In genomic region chr6:136455696-136456095, GRCm38 (mm10) we compare ENCODE assay signal across 23 mouse cellular contexts. TPM values are rescaled to one million over a fixed set of nuclear protein-coding genes. Genes with fewer than 3 reads are reported as not detected.
DNase-seq lines count a peak whose midpoint lies in the region; ATAC-seq lines count a peak whose summit lies in the region.
"Had no signal": no experiment of that assay in that cellular context is flagged by ENCODE, and none has a peak within 500 bp of the region (broad histone marks: within the 10 kb centered on the region; RNA-seq: fewer than 3 reads in every experiment).

No protein-coding gene starts in this region.

- DNase-seq in kidney, adult 18-20 months: peak; percentile 59
- DNase-seq in NIH3T3 (ENCODE audit: low read depth): peak; percentile 38
- DNase-seq in kidney, postnatal 10 days: peak; percentile 59
- DNase-seq in lung, postnatal 14 days: peak; percentile 48
- DNase-seq in midbrain, embryonic 10.5 days (ENCODE audit: low spot score): no peak
- DNase-seq: cerebellum, adult 11-12 months; cerebellum, postnatal 36 days; thymus, adult 2 months had no signal

- no peak overlapping the region for H3K9ac ChIP-seq in kidney, embryonic 15.5 days
- H3K9ac ChIP-seq: liver, embryonic 15.5 days had no signal

- H3K4me1 ChIP-seq in kidney, embryonic 15.5 days: no peaks in the 10 kb centered on the region
- no peaks in the 10 kb centered on the region for H3K4me1 ChIP-seq in midbrain, embryonic 10.5 days
- H3K4me1 ChIP-seq: embryonic facial prominence, embryonic 10.5 days had no signal

- no peaks in the 10 kb centered on the region for H3K27me3 ChIP-seq in kidney, embryonic 15.5 days
- no peaks in the 10 kb centered on the region for H3K27me3 ChIP-seq in midbrain, embryonic 10.5 days (ENCODE audit: low read depth, poor library complexity, severe bottlenecking)
- H3K27me3 ChIP-seq: liver, embryonic 15.5 days; megakaryocyte, embryonic 14.5 days had no signal

- ATAC-seq in kidney, embryonic 15.5 days (replicated peaks; ENCODE audit: low FRiP score): no peak
- no peak for ATAC-seq in granulocyte monocyte progenitor cell, adult 5-6 weeks (replicated peaks; ENCODE audit: poor library complexity, severe bottlenecking)
- ATAC-seq: forebrain, embryonic 14.5 days; inflammation-experienced regulatory T-cells, adult 6 months; midbrain, embryonic 16.5 days had no signal

- H3K36me3 ChIP-seq in kidney, embryonic 15.5 days: no peaks in the 10 kb centered on the region
- H3K36me3 ChIP-seq in midbrain, embryonic 10.5 days: no peaks in the 10 kb centered on the region
- H3K36me3 ChIP-seq: embryonic facial prominence, embryonic 10.5 days; liver, embryonic 15.5 days had no signal

- no peak overlapping the region for H3K27ac ChIP-seq in kidney, embryonic 15.5 days
- H3K27ac ChIP-seq in midbrain, embryonic 10.5 days (replicated peaks): no peak overlapping the region
- H3K27ac ChIP-seq: embryonic facial prominence, embryonic 10.5 days; liver, embryonic 15.5 days had no signal

- 74% methylated on average over 3 of the region's 3 CpGs for WGBS in kidney, embryonic 15.5 days
- 87% methylated on average over 3 of the region's 3 CpGs for WGBS in midbrain, embryonic 10.5 days

- no peak overlapping the region for H3K4me2 ChIP-seq in kidney, embryonic 15.5 days
- H3K4me2 ChIP-seq: liver, embryonic 15.5 days had no signal

- H3K9me3 ChIP-seq in kidney, embryonic 15.5 days (replicated peaks): no peaks in the 10 kb centered on the region
- H3K9me3 ChIP-seq in midbrain, embryonic 10.5 days (replicated peaks): no peaks in the 10 kb centered on the region
- H3K9me3 ChIP-seq: embryonic facial prominence, embryonic 10.5 days; liver, embryonic 15.5 days; megakaryocyte, embryonic 14.5 days had no signal

- H3K4me3 ChIP-seq in kidney, embryonic 15.5 days (replicated peaks): no peak overlapping the region
- H3K4me3 ChIP-seq in midbrain, embryonic 10.5 days: no peak overlapping the region
- H3K4me3 ChIP-seq: embryonic facial prominence, embryonic 10.5 days; liver, embryonic 15.5 days; megakaryocyte, embryonic 14.5 days had no signal

RNA-seq across cellular contexts. Expression of gene E330021D16Rik, which starts 40.3 kb away (rescaled TPM):
- polyA plus RNA-seq in kidney, embryonic 15.5 days (2015; fragmentation: Nextera tagmentation; extraction: Ambion mirVana): 1.4 and 2.0 TPM in 2 replicates
- polyA plus RNA-seq in midbrain, embryonic 10.5 days (2016; fragmentation: Nextera tagmentation; extraction: Ambion mirVana): not detected in 2 replicates
- not detected in 2 replicates for total RNA-seq in granulocyte monocyte progenitor cell, adult 5-6 weeks (2014; fragmentation: Nextera tagmentation)
- not detected in 2 replicates for total RNA-seq in granulocyte monocyte progenitor cell, adult 5-6 weeks (2017)
- total RNA-seq: adrenal gland, adult 18-20 months; gastrocnemius, postnatal 4 days; hematopoietic stem cell, adult 5-6 weeks; layer of hippocampus, adult 8-10 months; left cerebral cortex, adult 8-10 months had no signal
- polyA plus RNA-seq: forebrain, embryonic 14.5 days; heart, embryonic 14.5 days; limb, embryonic 11.5 days; midbrain, embryonic 16.5 days had no signal

RNA-seq across cellular contexts. Expression of gene Atf7ip, which starts 50.3 kb away (rescaled TPM):
- 43.1 and 44.2 TPM in 2 replicates for polyA plus RNA-seq in kidney, embryonic 15.5 days (2015; fragmentation: Nextera tagmentation; extraction: Ambion mirVana)
- polyA plus RNA-seq in midbrain, embryonic 10.5 days (2016; fragmentation: Nextera tagmentation; extraction: Ambion mirVana): 37.4 and 45.7 TPM in 2 replicates
- total RNA-seq in granulocyte monocyte progenitor cell, adult 5-6 weeks (2014; fragmentation: Nextera tagmentation): 94.1 and 126 TPM in 2 replicates
- total RNA-seq in granulocyte monocyte progenitor cell, adult 5-6 weeks (2017): 32.3 and 43.4 TPM in 2 replicates
